Mouse (Mus musculus): ENCODE measurements around the gene Slc28a1.

DNA sequence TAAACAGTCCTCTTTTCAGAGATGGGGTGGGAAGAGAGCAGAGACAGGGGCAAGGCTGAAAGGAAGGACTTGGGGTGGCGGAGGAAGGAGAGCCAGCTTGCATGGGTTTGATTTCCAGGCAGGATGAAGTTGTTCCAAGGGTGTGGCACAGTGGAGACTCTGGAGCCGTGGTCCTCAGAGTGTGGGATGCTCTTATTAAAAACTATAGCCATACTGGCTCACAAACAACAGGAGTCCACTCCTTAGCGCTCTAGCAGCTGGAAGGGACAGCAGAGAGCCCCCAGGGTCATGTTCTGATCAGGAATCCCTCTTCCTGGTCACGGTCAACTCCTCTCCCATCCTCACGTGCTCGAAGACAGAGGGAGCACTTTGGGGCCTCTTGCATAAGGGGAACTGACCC lies 18.8 kb downstream of the Slc28a1 start:
- TF ChIP-seq ZNF384 (IDR thresholded peaks at IDR 0.05; ENCODE audit: low read depth, low read length) = no peak
- TF ChIP-seq CTCF (IDR thresholded peaks at IDR 0.05 in 2 of 3, conservative IDR thresholded peaks at IDR 0.05 in 1 of 3; ENCODE audit: control insufficient read depth in 1 of 3, insufficient read depth in 1 of 3, low read depth in 2 of 3, low read length in 3 of 3, poor library complexity in 1 of 3, severe bottlenecking in 1 of 3) = no peak
- no peak for TF ChIP-seq CHD1 (IDR thresholded peaks at IDR 0.05; ENCODE audit: low read depth, low read length)
- TF ChIP-seq KAT2A (conservative IDR thresholded peaks at IDR 0.05; ENCODE audit: low read depth, low read length) = no peak
- TF ChIP-seq RAD21 (IDR thresholded peaks at IDR 0.05; ENCODE audit: low read depth, low read length) = no peak
- TF ChIP-seq POLR2A (IDR thresholded peaks at IDR 0.05; ENCODE audit: control insufficient read depth in 1 of 2, insufficient read depth in 1 of 2, low read depth in 1 of 2, low read length in 2 of 2, poor library complexity in 1 of 2) = no peak
- no peak for TF ChIP-seq MXI1 (IDR thresholded peaks at IDR 0.05; ENCODE audit: low read depth, low read length)
- TF ChIP-seq POLR2AphosphoS5 (IDR thresholded peaks at IDR 0.05; ENCODE audit: borderline replicate concordance, low read depth, low read length) = no peak
- TF ChIP-seq GATA1 (IDR thresholded peaks at IDR 0.05; ENCODE audit: low read depth, low read length) = no peak
- no peak for TF ChIP-seq MAZ (IDR thresholded peaks at IDR 0.05; ENCODE audit: low read depth, low read length)
- no peak for TF ChIP-seq EP300 (IDR thresholded peaks at IDR 0.05; ENCODE audit: low read depth in 1 of 2, low read length in 2 of 2)
- TF ChIP-seq RCOR1 (IDR thresholded peaks at IDR 0.05; ENCODE audit: low read depth, low read length) = no peak
- TF ChIP-seq HCFC1 (IDR thresholded peaks at IDR 0.05; ENCODE audit: low read depth, low read length) = no peak
- TF ChIP-seq TBP (IDR thresholded peaks at IDR 0.05; ENCODE audit: low read depth, low read length) = no peak

Measured in MEL (cell line).